Comparison of ENCODE assay signal across 8 mouse cellular contexts in the genomic region with DNA sequence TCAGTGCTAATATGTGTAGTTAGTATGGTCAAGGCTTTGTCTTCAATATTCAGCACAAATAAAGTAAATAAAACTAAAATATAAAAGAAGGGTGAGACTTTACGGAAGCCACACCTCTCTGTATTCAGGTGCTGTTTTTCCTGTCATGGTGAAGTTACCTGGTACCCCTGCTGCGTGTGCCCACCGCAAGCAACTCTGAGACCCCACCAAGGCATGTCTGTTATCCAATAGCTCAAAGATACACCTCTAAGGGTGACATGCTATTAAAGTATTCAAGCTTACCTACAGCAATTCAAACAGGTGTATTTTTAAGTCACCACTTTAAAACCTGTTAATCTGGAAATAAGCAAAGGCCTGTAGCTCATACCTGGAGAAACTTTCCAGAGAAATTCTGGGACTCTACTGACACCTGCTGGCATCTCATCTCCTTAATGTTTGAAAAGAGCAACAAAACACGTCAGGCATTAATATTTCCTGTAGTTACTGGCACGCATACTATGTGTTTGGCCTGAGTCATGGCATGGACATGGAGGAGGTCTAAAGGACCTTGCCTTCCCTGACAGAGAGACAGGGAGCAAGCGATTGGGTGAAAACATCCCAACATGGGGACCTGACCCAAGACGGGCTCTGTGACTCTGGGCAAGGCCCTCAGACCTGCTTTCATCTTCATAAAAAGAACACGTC.
A peak's percentile ranks its signal among the peaks of the same experiment; 100 is the strongest.
DNase-seq lines count a peak whose midpoint lies in the region; ATAC-seq lines count a peak whose summit lies in the region.

No protein-coding gene starts in this region.

- no peak overlapping the region for H3K27ac ChIP-seq in hindbrain, embryonic 16.5 days (ENCODE audit: low read depth, low read length)
- no peak overlapping the region for H3K27ac ChIP-seq in midbrain, embryonic 16.5 days (ENCODE audit: low read length)

- no peaks in the 10 kb centered on the region; the same call in 1 of the 2 replicates for H3K4me1 ChIP-seq in hindbrain, embryonic 16.5 days (ENCODE audit: control insufficient read depth, insufficient read depth, low read depth, low read length)
- no peaks in the 10 kb centered on the region; the same call in 1 of the 2 replicates for H3K4me1 ChIP-seq in midbrain, embryonic 16.5 days (ENCODE audit: control insufficient read depth, insufficient read depth, low read length)

- H3K4me2 ChIP-seq in hindbrain, embryonic 16.5 days (ENCODE audit: low read length): no peak overlapping the region
- H3K4me2 ChIP-seq in midbrain, embryonic 16.5 days (ENCODE audit: low read length): no peak overlapping the region

- H3K27me3 ChIP-seq in hindbrain, embryonic 16.5 days (replicated peaks; ENCODE audit: control insufficient read depth, insufficient read depth, low read length): no peaks in the 10 kb centered on the region
- H3K27me3 ChIP-seq in midbrain, embryonic 16.5 days (ENCODE audit: control insufficient read depth, insufficient read depth, low read depth, low read length): no peaks in the 10 kb centered on the region

- peak; percentile 57 for ATAC-seq in hindbrain, embryonic 16.5 days
- peak; percentile 60; the same call in 1 of the 2 replicates for ATAC-seq in midbrain, embryonic 16.5 days
- ATAC-seq in erythroblast, adult 5-6 weeks (replicated peaks; ENCODE audit: low FRiP score, poor library complexity, severe bottlenecking): no peak

- no peaks in the 10 kb centered on the region for H3K9me3 ChIP-seq in hindbrain, embryonic 16.5 days (ENCODE audit: control insufficient read depth, low read length)
- no peaks in the 10 kb centered on the region for H3K9me3 ChIP-seq in midbrain, embryonic 16.5 days (replicated peaks; ENCODE audit: control insufficient read depth, low read length, poor library complexity, severe bottlenecking)

- H3K36me3 ChIP-seq in hindbrain, embryonic 16.5 days (ENCODE audit: control insufficient read depth, insufficient read depth, low read length): no peaks in the 10 kb centered on the region
- H3K36me3 ChIP-seq in midbrain, embryonic 16.5 days (ENCODE audit: control insufficient read depth, insufficient read depth, low read length): no peaks in the 10 kb centered on the region

- 83% methylated on average over 8 of the region's 8 CpGs for WGBS in hindbrain, embryonic 16.5 days
- 80% methylated on average over 8 of the region's 8 CpGs for WGBS in midbrain, embryonic 16.5 days

- no peak overlapping the region for H3K9ac ChIP-seq in hindbrain, embryonic 16.5 days (ENCODE audit: low read depth, low read length)
- no peak overlapping the region for H3K9ac ChIP-seq in midbrain, embryonic 16.5 days (ENCODE audit: low read depth, low read length)

- DNase-seq in ovary, adult 18-20 months (ENCODE audit: low spot score): peak; percentile 10
- DNase-seq in ovary, postnatal 36 days (ENCODE audit: low spot score): no peak
- DNase-seq in adrenal gland, adult 2 months: peak; percentile 73
- peak; percentile 22 for DNase-seq in embryo, embryonic 11.5 days (ENCODE audit: low read depth, low spot score)
- peak; percentile 24 to 63 for DNase-seq in layer of hippocampus, postnatal 14 days (ENCODE audit: low spot score in 2 of 2)

- H3K4me3 ChIP-seq in hindbrain, embryonic 16.5 days (ENCODE audit: low read length): no peak overlapping the region
- H3K4me3 ChIP-seq in midbrain, embryonic 16.5 days (ENCODE audit: low read depth, low read length): no peak overlapping the region
